Mouse (Mus musculus): ENCODE results near the gene Prx.

- TF ChIP-seq POLR2A (IDR thresholded peaks at IDR 0.05; ENCODE audit: borderline replicate concordance, low read depth, low read length): no peak
- TF ChIP-seq CTCF (IDR thresholded peaks at IDR 0.05; ENCODE audit: low read depth, low read length): no peak
These were observed 23.0 kb upstream of the Prx start for GRCm38 (mm10) chr7:27476098-27476635.
